Mouse (Mus musculus) CH12.LX (cell line): Measurements from ENCODE around the gene Nrap.

ENCODE experiments used
- CHD1 ChIP-seq: IDR thresholded peaks from 2 replicates; pipeline ENCODE4 v1.6.1; 2012; ENCODE audit warnings: low read depth, low read length, improper control_type of control experiment, inconsistent platforms
- CHD2 ChIP-seq: IDR thresholded peaks from 2 replicates; pipeline ENCODE4 v1.6.1; 2011; ENCODE audit warnings: low read length, improper control_type of control experiment
- CTCF ChIP-seq, 2 experiments: IDR thresholded peaks in 1 of 2; conservative IDR thresholded peaks in 1 of 2; 2 replicates each; pipeline ENCODE4 v1.5.1; 2011 to 2012; ENCODE audit warnings: low read depth in 2 of 2, low read length in 2 of 2, improper control_type of control experiment in 1 of 2, inconsistent platforms in 1 of 2, mild to moderate bottlenecking in 1 of 2, moderate library complexity in 1 of 2
- ELF1 ChIP-seq: IDR thresholded peaks from 2 replicates; pipeline ENCODE4 v1.6.1; 2014; ENCODE audit warnings: low read depth, mild to moderate bottlenecking, inconsistent platforms, low read length, improper control_type of control experiment
- MYC ChIP-seq: IDR thresholded peaks from 2 replicates; pipeline ENCODE4 v1.6.1; 2011; ENCODE audit warnings: low read depth, mild to moderate bottlenecking, improper control_type of control experiment, low read length
- POLR2A ChIP-seq: IDR thresholded peaks from 2 replicates; pipeline ENCODE4 v1.6.1; 2011; ENCODE audit warnings: low read depth, mild to moderate bottlenecking, improper control_type of control experiment, low read length

GRCm38 (mm10) chr19:56436380-56436779 is 46.5 kb upstream of the Nrap start:
- TF ChIP-seq CHD1: no peak
- no peak for TF ChIP-seq POLR2A
- TF ChIP-seq CTCF (conservative IDR thresholded peaks at IDR 0.05 in 1 of 2, IDR thresholded peaks at IDR 0.05 in 1 of 2; ENCODE audit: low read depth in 2 of 2, low read length in 2 of 2): no peak
- no peak for TF ChIP-seq MYC
- TF ChIP-seq CHD2: no peak
- TF ChIP-seq ELF1: no peak
